Mouse (Mus musculus): ENCODE measurements around the gene Pdlim4. TPM values are rescaled to one million over a fixed set of nuclear protein-coding genes. Genes with fewer than 3 reads are reported as not detected.
"Not testable (repeated sequence)": the region's sequence is repeated elsewhere in the genome, so short reads cannot be mapped to it uniquely, and the experiment has no call there.

Pdlim4 gene
- polyA plus RNA-seq, 1 experiment from 2014 or later = 3.9 TPM

- peaks cover 24% of the 10 kb centered on the region for H3K4me1 ChIP-seq (replicated peaks)
- H3K4me2 ChIP-seq = no peak overlapping the region
- peaks cover 90% of the 10 kb centered on the region for H3K36me3 ChIP-seq (replicated peaks)
- H3K4me3 ChIP-seq (replicated peaks) = no peak overlapping the region
- no peaks in the 10 kb centered on the region for H3K9me3 ChIP-seq (replicated peaks)
- no peak for ATAC-seq (ENCODE audit: insufficient read depth)
- H3K9ac ChIP-seq = no peak overlapping the region
- no peak overlapping the region for H3K27ac ChIP-seq (replicated peaks)
- H3K27me3 ChIP-seq = no peaks in the 10 kb centered on the region
- 85% methylated on average over 5 of the region's 5 CpGs for WGBS (ENCODE audit: insufficient replicate concordance)
These were observed 55.9 kb downstream of the Pdlim4 start for GRCm38 (mm10) chr11:54012961-54013360.

- no peak for ATAC-seq (ENCODE audit: insufficient read depth)
- peaks cover 91% of the 10 kb centered on the region for H3K36me3 ChIP-seq (replicated peaks)
- no peak overlapping the region for H3K4me2 ChIP-seq
- no peak overlapping the region for H3K9ac ChIP-seq
- H3K9me3 ChIP-seq (replicated peaks) = no peaks in the 10 kb centered on the region
- H3K27ac ChIP-seq (replicated peaks) = no peak overlapping the region
- peaks cover 42% of the 10 kb centered on the region for H3K4me1 ChIP-seq (replicated peaks)
- no peak overlapping the region for H3K4me3 ChIP-seq (replicated peaks)
- WGBS (ENCODE audit: insufficient replicate concordance) = 94% methylated on average over 2 of the region's 2 CpGs
- H3K27me3 ChIP-seq = no peaks in the 10 kb centered on the region
These were observed 57.6 kb downstream of the Pdlim4 start for GRCm38 (mm10) chr11:54011255-54011654.

- no peak overlapping the region for H3K27ac ChIP-seq (replicated peaks)
These were observed 60.3 kb downstream of the Pdlim4 start for GRCm38 (mm10) chr11:54008416-54008920.

GRCm38 (mm10) chr11:54007717-54008116, 61.1 kb downstream of the Pdlim4 start:
- no peak for ATAC-seq (ENCODE audit: insufficient read depth)
- Histone ChIP-seq H3K4me2 (peak overlapping the region; percentile 66), H3K9ac (no peak overlapping the region), H3K4me3 (replicated peaks) (no peak overlapping the region), H3K36me3 (replicated peaks) (peaks cover 88% of the 10 kb centered on the region), H3K27me3 (no peaks in the 10 kb centered on the region), H3K27ac (replicated peaks) (peak overlapping the region; percentile 94), H3K9me3 (replicated peaks) (no peaks in the 10 kb centered on the region), H3K4me1 (replicated peaks) (peaks cover 77% of the 10 kb centered on the region)
- WGBS (ENCODE audit: insufficient replicate concordance) = 84% methylated on average over 11 of the region's 11 CpGs

More at GRCm38 (mm10) chr11:54008416-54008920, 60.3 kb downstream of the Pdlim4 start:
- Histone ChIP-seq H3K9ac (no peak overlapping the region), H3K4me3 (replicated peaks) (no peak overlapping the region), H3K9me3 (replicated peaks) (no peaks in the 10 kb centered on the region), H3K4me2 (no peak overlapping the region), H3K27me3 (no peaks in the 10 kb centered on the region), H3K36me3 (replicated peaks) (peaks cover 89% of the 10 kb centered on the region), H3K4me1 (replicated peaks) (peaks cover 69% of the 10 kb centered on the region)
- WGBS (ENCODE audit: insufficient replicate concordance) = 80% methylated on average over 10 of the region's 10 CpGs
- no peak for ATAC-seq (ENCODE audit: insufficient read depth)

DNA sequence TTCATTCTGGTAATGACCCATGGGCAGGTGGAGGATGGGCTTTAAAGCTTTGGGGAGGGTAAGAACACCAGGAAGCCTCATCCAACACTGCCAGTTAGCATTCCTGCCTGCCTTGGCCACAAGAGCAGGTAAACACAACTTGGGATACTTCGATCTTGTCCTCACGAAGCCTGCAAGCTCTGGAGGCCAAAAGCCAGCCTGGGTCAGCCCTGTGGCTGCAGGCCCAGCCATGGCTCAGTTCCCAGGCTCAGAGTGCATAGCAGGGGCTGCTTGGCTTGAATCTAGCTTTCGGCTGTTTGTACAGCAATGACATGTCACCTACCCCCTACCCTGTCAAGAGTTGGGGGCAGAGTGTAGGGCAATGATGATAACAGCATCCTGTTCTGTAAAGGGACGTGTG, 61.9 kb downstream of the Pdlim4 start:
- Histone ChIP-seq H3K9me3 (replicated peaks) (no peaks in the 10 kb centered on the region), H3K4me1 (replicated peaks) (peaks cover 75% of the 10 kb centered on the region), H3K27me3 (no peaks in the 10 kb centered on the region), H3K9ac (peak overlapping the region; percentile 12), H3K36me3 (replicated peaks) (peaks cover 88% of the 10 kb centered on the region), H3K27ac (replicated peaks) (peak overlapping the region; percentile 94), H3K4me2 (peak overlapping the region; percentile 66), H3K4me3 (replicated peaks) (peak overlapping the region; percentile 14; the same call in 1 of the 2 replicates)
- no peak for ATAC-seq (ENCODE audit: insufficient read depth)
- WGBS (ENCODE audit: insufficient replicate concordance) = 75% methylated on average over 4 of the region's 4 CpGs

DNA sequence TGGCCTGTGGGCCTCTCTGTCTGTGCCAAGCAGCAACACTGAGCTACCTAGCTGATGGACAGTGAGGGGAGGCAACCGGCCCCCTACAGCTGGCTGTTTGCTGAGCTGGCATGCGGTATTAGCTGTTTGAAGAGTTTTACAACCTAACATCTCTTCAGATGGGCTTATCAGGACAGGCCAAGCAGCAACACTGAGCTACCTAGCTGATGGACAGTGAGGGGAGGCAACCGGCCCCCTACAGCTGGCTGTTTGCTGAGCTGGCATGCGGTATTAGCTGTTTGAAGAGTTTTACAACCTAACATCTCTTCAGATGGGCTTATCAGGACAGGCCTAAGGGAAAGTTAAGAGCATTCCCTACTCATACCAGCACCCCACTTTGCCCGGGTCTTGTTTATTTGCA, 62.5 kb downstream of the Pdlim4 start:
- H3K9me3 ChIP-seq (replicated peaks); H3K27me3 ChIP-seq: not testable (repeated sequence)
- H3K9ac ChIP-seq = peak overlapping the region; percentile 12; the same call in 1 of the 2 replicates
- peak overlapping the region; percentile 66 for H3K4me2 ChIP-seq
- peaks cover 87% of the 10 kb centered on the region for H3K36me3 ChIP-seq (replicated peaks)
- 18% methylated on average over 5 of the region's 5 CpGs for WGBS (ENCODE audit: insufficient replicate concordance)
- ATAC-seq (ENCODE audit: insufficient read depth) = peak; percentile 57
- H3K4me3 ChIP-seq (replicated peaks) = peak overlapping the region; percentile 14; the same call in 1 of the 2 replicates
- peak overlapping the region; percentile 94 for H3K27ac ChIP-seq (replicated peaks)
- peaks cover 71% of the 10 kb centered on the region for H3K4me1 ChIP-seq (replicated peaks)

Other genes with a start within 250 kb of the Pdlim4 start
- not detected in 2 replicates for gene Gm12216, start 209.8 kb downstream of the Pdlim4 start, polyA plus RNA-seq (2015; fragmentation: Nextera tagmentation; extraction: Ambion mirVana)
- 1.9 and 2.3 TPM in 2 replicates for gene Slc22a5, start 177.4 kb downstream of the Pdlim4 start, polyA plus RNA-seq (2015; fragmentation: Nextera tagmentation; extraction: Ambion mirVana)
- gene Slc22a21, start 88.7 kb downstream of the Pdlim4 start, polyA plus RNA-seq (2015; fragmentation: Nextera tagmentation; extraction: Ambion mirVana) = 1.1 and 1.8 TPM in 2 replicates
- gene Slc22a4, start 40.9 kb downstream of the Pdlim4 start, polyA plus RNA-seq (2015; fragmentation: Nextera tagmentation; extraction: Ambion mirVana) = 36.7 and 38.0 TPM in 2 replicates
- gene P4ha2, start 31.1 kb upstream of the Pdlim4 start, polyA plus RNA-seq (2015; fragmentation: Nextera tagmentation; extraction: Ambion mirVana) = 4.6 and 5.6 TPM in 2 replicates
- gene Csf2, start 180.7 kb upstream of the Pdlim4 start, polyA plus RNA-seq (2015; fragmentation: Nextera tagmentation; extraction: Ambion mirVana) = not detected in 2 replicates
- gene Il3, start 198.3 kb upstream of the Pdlim4 start, polyA plus RNA-seq (2015; fragmentation: Nextera tagmentation; extraction: Ambion mirVana) = not detected in 2 replicates
- gene Acsl6, start 234.8 kb upstream of the Pdlim4 start, polyA plus RNA-seq (2015; fragmentation: Nextera tagmentation; extraction: Ambion mirVana) = 0.64 and 1.3 TPM in 2 replicates

Data from liver, embryonic 15.5 days (tissue).